Mouse (Mus musculus) heart, embryonic 14.5 days (tissue): Measurements from ENCODE around the gene 0610040J01Rik. TPM values are rescaled to one million over a fixed set of nuclear protein-coding genes. Genes with fewer than 3 reads are reported as not detected.
A peak's percentile ranks its signal among the peaks of the same experiment; 100 is the strongest.

Experiments used
- ATAC-seq: fragments of 200-750 bp; cut with Nextera tagmentation; 2 replicates; pipeline ENCODE4 v1.8.0; 2017; ENCODE audit warnings: low read depth, moderate TSS enrichment; ENCODE audit not compliant: insufficient number of reproducible peaks, insufficient read depth, low FRiP score
- H3K27ac ChIP-seq, 2 experiments: fragments of 200-500 bp in 1 of 2; fragments of 300-500 bp in 1 of 2; sonication (generic) in 1 of 2; replicated peaks in 1 of 2; 2 replicates each; pipeline ENCODE4 v1.5.1; 2012 to 2014; ENCODE audit warnings: low read depth in 2 of 2, low read length in 2 of 2, control low read depth in 1 of 2, mild to moderate bottlenecking in 1 of 2, mixed read lengths in 1 of 2; ENCODE audit not compliant: control insufficient read depth in 1 of 2, insufficient read depth in 1 of 2
- H3K27me3 ChIP-seq: fragments of 300-500 bp; sonication (generic); 2 replicates; pipeline ENCODE4 v1.6.1; 2014; ENCODE audit warnings: mild to moderate bottlenecking, low read length, control low read depth; ENCODE audit not compliant: control insufficient read depth, insufficient read depth
- H3K36me3 ChIP-seq: fragments of 300-500 bp; sonication (generic); 2 replicates; pipeline ENCODE4 v1.6.1; 2014; ENCODE audit warnings: mild to moderate bottlenecking, control low read depth, low read length, mixed read lengths; ENCODE audit not compliant: control insufficient read depth, insufficient read depth
- H3K4me1 ChIP-seq, 2 experiments: fragments of 200-500 bp in 1 of 2; fragments of 300-500 bp in 1 of 2; sonication (generic) in 1 of 2; 2 replicates each; pipeline ENCODE4 v1.6.1; 2012 to 2014; ENCODE audit warnings: low read length in 2 of 2, control low read depth in 1 of 2, mixed read lengths in 1 of 2; ENCODE audit not compliant: control insufficient read depth in 2 of 2, insufficient read depth in 2 of 2
- H3K4me2 ChIP-seq: fragments of 300-500 bp; sonication (generic); 2 replicates; pipeline ENCODE4 v1.6.1; 2014; ENCODE audit warnings: mild to moderate bottlenecking, low read length
- H3K4me3 ChIP-seq, 2 experiments: fragments of 200-500 bp in 1 of 2; fragments of 300-500 bp in 1 of 2; sonication (generic) in 1 of 2; 2 replicates each; pipeline ENCODE4 v1.5.1; 2012 to 2014; ENCODE audit warnings: low read length in 2 of 2, mild to moderate bottlenecking in 2 of 2, control low read depth in 1 of 2, low read depth in 1 of 2, moderate library complexity in 1 of 2; ENCODE audit not compliant: control insufficient read depth in 1 of 2, insufficient read depth in 1 of 2
- H3K9ac ChIP-seq: fragments of 300-500 bp; sonication (generic); 2 replicates; pipeline ENCODE4 v1.6.1; 2014; ENCODE audit warnings: mild to moderate bottlenecking, low read length
- H3K9me3 ChIP-seq: fragments of 300-500 bp; sonication (generic); 2 replicates; pipeline ENCODE4 v1.6.1; 2016; ENCODE audit warnings: low read length, control low read depth; ENCODE audit not compliant: control insufficient read depth
- WGBS: fragments of 180-500 bp; shearing (Covaris S2); extraction: QIAGEN DNeasy Blood & Tissue Kit; methylation state at CpG from one replicate; pipeline ENCODE4 v1.1.7; 2014; 5-methylcytosine and 5-hydroxymethylcytosine counted together
- polyA plus RNA-seq: library from polyadenylated mRNA; unstranded; fragments of >200 nt; fragmentation: Nextera tagmentation; extraction: Ambion mirVana; gene quantifications from 2 replicates; pipeline ENCODE4 v1.2.1, GENCODE M21; 2014

0610040J01Rik gene
- polyA plus RNA-seq, 1 experiment from 2014 or later, result 0.63 TPM

DNA sequence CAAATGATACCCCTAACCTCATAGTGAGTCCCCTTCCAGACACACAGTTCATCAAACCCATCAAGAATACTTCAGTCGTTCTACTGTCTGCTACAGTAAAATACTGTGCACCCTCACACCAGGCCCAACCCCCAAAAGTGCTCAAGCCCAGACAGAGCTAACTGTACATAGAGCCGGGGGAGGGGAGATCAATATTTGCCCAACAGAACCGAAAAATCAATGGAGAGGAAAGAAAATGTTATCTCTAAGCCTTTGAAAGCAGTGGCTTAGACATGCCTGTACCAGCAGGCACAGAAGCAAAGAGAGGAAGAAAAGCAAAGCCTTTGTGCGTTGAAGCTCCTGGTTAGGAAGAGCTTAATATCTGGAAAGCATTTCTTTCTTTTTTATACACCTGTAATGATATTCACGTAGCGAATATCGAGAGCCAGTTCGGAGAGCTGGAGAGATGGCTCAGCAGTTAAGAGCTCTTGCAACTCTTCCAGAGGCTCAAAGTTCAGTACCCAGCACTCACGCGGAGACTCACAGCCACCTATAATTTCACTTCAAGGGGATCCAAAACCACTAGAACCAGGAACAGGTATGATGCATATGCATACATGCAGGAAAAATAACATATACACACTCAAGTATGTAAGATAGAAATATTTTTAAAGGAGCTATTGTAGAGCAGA lies 23.9 kb upstream of the 0610040J01Rik start:
- Histone ChIP-seq H3K36me3 (no peaks in the 10 kb centered on the region), H3K4me3 (no peak overlapping the region), H3K9ac (no peak overlapping the region), H3K27me3 (no peaks in the 10 kb centered on the region), H3K27ac (no peak overlapping the region), H3K4me2 (no peak overlapping the region), H3K4me1 (no peaks in the 10 kb centered on the region), H3K9me3 (no peaks in the 10 kb centered on the region)
- WGBS, result 84% methylated on average over 10 of the region's 10 CpGs
- no peak for ATAC-seq

DNA sequence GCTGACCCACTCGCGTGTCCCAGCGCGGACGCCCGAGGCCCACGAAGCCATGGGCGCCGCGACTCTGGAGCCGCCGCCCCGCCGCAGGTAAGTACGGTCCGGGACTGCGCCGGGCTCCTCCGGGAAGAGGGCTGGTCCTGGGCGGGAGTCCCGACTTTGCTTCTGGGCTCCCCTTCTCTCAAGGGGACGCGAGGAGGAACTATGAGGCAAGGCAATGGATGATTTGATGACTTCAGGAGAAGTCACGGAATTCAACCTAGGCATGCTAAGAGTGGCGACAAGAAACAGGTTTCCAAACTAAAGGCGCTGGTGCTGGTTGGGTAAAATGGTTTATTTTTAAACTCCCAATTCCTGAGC lies 324 bp downstream of the 0610040J01Rik start:
- WGBS, result 2% methylated on average over 26 of the region's 26 CpGs
- no peak for ATAC-seq
- peaks cover 28% of the 10 kb centered on the region for H3K27me3 ChIP-seq
- peaks cover 4% of the 10 kb centered on the region; the same call in 1 of the 2 replicates for H3K9me3 ChIP-seq
- H3K4me2 ChIP-seq, result peak overlapping the region; percentile 98
- H3K4me1 ChIP-seq, result peaks cover 3 to 10% of the 10 kb centered on the region in 2 experiments; a peak in 3 of 4 replicates
- H3K36me3 ChIP-seq, result no peaks in the 10 kb centered on the region
- no peak overlapping the region for H3K27ac ChIP-seq
- peak overlapping the region; percentile 62 for H3K9ac ChIP-seq
- peak overlapping the region; percentile 46 to 59 for H3K4me3 ChIP-seq

DNA sequence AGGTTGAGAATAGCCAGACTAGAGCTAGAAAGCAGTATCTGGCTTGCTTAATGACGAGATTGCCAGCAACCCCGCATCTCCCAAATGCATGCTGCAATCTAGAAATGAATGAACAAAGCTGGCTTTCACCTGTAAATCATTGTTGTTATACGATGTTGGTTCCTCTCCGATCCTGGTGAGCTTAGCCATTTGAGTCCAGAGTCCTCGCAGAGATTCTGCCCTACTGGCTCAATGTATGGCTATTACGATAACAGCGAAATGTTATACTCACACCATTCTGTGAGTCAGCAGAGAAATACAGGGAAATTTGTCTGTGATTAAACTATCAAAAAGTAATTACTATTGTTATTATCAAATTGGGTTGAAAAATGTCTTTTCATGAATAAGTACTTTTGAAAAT lies 4.5 kb downstream of the 0610040J01Rik start:
- Histone ChIP-seq H3K27ac (no peak overlapping the region), H3K9ac (no peak overlapping the region), H3K27me3 (peaks cover 28% of the 10 kb centered on the region), H3K9me3 (peaks cover 2% of the 10 kb centered on the region; the same call in 1 of the 2 replicates), H3K4me1 (peaks cover 5 to 11% of the 10 kb centered on the region in 2 experiments; a peak in 3 of 4 replicates), H3K36me3 (no peaks in the 10 kb centered on the region), H3K4me3 (no peak overlapping the region), H3K4me2 (no peak overlapping the region)
- no peak for ATAC-seq
- 89% methylated on average over 7 of the region's 7 CpGs for WGBS

DNA sequence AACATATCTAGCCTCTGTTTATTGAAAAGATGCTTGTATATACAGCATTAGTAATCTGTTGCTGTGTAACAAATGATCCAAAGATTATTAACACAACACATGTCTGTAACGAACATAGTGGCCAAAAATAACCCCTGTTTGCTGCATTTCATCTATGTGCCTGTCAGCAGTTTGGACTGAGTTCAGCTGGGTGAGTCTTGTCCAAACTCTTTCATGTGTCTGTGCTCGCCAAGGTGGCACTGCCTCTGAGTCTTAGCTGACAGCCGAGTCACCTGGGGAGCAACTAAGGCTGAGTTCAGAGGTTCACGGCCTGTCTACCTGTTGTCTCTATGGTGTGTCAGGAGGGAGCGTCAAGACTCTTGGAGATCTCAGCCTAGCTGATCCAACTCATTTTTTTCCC lies 5.1 kb downstream of the 0610040J01Rik start:
- ATAC-seq, result no peak

DNA sequence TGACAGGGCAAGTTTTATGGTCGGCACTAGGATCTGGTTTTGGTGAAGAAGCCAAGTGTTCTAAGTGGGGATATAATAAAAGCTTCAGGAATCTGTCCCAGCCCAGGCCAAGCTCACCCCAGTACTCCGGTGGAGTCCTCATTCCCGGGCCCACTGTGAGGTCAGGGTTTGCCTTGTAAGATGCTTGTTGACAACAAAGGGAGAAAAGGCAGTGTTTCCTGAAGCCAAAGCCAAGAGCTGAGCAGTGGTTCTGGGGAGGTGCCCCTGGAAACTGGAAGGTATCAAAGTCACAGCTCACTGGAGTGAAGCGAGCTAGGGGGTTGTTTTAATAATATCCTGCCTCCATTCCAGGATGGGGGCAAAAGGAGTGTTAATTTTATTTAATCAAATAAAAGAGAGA lies 6.8 kb downstream of the 0610040J01Rik start:
- Histone ChIP-seq H3K9me3 (no peaks in the 10 kb centered on the region), H3K9ac (no peak overlapping the region), H3K4me2 (no peak overlapping the region), H3K36me3 (no peaks in the 10 kb centered on the region), H3K4me1 (peaks cover 8 to 10% of the 10 kb centered on the region in 2 experiments; a peak in 3 of 4 replicates), H3K27me3 (0 out of 2 replicates have a peak, but pooled peaks cover 7% of the 10 kb centered on the region), H3K4me3 (no peak overlapping the region), H3K27ac (no peak overlapping the region)
- WGBS, result 50% methylated on average over 4 of the region's 4 CpGs
- no peak for ATAC-seq

More for the DNA sequence above, 5.1 kb downstream of the 0610040J01Rik start:
- Histone ChIP-seq H3K27me3 (peaks cover 23% of the 10 kb centered on the region), H3K9ac (no peak overlapping the region), H3K9me3 (no peaks in the 10 kb centered on the region), H3K4me1 (peaks cover 8 to 15% of the 10 kb centered on the region in 2 experiments; a peak in 3 of 4 replicates), H3K4me2 (no peak overlapping the region), H3K4me3 (no peak overlapping the region), H3K36me3 (no peaks in the 10 kb centered on the region), H3K27ac (no peak overlapping the region)
- WGBS, result 39% methylated on average over 5 of the region's 5 CpGs

DNA sequence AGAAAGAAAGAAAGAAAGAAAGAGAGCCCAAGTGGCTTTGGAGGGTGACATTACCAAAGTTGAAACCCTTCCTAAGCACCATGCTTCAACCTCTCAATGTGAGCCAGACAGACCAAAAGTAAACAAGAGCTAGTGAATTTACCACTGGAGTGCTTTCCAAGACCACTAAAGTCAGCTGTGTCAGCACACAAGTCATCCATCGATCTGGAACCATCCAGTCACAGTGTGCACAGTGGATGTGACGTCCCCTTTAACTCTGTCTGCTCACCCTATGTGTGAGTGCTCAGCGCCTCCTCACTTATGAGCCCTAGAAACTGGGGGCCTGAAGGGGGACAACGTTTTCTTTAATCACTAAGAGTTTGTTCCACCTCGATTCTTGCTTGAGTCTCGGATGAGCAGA lies 7.4 kb downstream of the 0610040J01Rik start:
- H3K4me2 ChIP-seq, result no peak overlapping the region
- no peak overlapping the region for H3K4me3 ChIP-seq
- peaks cover 8 to 10% of the 10 kb centered on the region in 2 experiments; a peak in 3 of 4 replicates for H3K4me1 ChIP-seq
- 80% methylated on average over 6 of the region's 6 CpGs for WGBS
- no peaks in the 10 kb centered on the region for H3K9me3 ChIP-seq
- 0 out of 2 replicates have a peak, but pooled peaks cover 3% of the 10 kb centered on the region for H3K27me3 ChIP-seq
- H3K27ac ChIP-seq, result no peak overlapping the region
- H3K9ac ChIP-seq, result no peak overlapping the region
- no peak for ATAC-seq
- no peaks in the 10 kb centered on the region for H3K36me3 ChIP-seq

DNA sequence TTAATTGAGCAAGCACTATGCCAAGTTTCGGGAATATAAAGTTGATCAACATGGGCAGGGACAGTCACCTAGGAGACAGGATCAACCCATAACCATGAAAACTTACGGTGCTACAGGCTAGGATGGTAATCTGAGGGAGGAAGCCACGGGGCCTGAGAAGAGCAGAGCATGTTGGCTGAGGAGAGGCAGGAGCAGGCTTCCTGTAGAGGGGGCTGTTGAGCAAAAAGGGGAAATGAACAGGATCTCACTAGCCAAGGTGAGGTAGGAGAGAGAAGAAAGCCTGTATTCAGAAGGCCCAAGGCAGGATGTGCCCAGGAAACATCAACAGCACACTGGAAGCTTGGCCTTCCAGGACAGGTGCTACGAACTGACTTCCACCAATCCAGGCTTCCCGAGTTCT lies 9.0 kb downstream of the 0610040J01Rik start:
- H3K4me1 ChIP-seq, result peaks cover 8 to 10% of the 10 kb centered on the region in 2 experiments; a peak in 3 of 4 replicates
- H3K9me3 ChIP-seq, result no peaks in the 10 kb centered on the region
- no peak overlapping the region for H3K27ac ChIP-seq
- no peak for ATAC-seq
- H3K9ac ChIP-seq, result no peak overlapping the region
- WGBS, result 88% methylated on average over 5 of the region's 5 CpGs
- no peaks in the 10 kb centered on the region for H3K27me3 ChIP-seq
- H3K4me3 ChIP-seq, result no peak overlapping the region
- no peaks in the 10 kb centered on the region for H3K36me3 ChIP-seq
- no peak overlapping the region for H3K4me2 ChIP-seq

DNA sequence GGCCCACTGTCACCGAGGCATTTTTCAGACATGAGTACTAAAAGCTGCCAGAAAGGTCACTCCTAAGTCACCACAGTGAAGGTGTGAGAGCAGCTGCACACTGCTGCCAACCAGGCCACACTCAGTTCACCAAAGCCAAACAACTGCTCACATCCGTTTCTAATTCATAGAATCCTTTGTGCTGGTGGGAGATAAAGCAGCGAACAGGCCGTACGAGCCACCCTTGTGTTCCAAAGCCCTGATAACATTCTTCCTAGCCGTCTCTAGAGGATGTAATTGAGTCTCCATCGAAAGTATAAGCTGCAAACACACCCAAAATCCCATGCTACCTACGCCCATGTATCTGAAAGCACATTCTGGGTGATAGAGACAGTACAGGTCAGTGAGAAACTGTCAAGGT lies 9.7 kb downstream of the 0610040J01Rik start:
- no peak overlapping the region for H3K4me2 ChIP-seq
- H3K4me1 ChIP-seq, result peaks cover 8 to 10% of the 10 kb centered on the region in 2 experiments; a peak in 3 of 4 replicates
- H3K9ac ChIP-seq, result no peak overlapping the region
- 20% methylated on average over 8 of the region's 8 CpGs for WGBS
- H3K4me3 ChIP-seq, result no peak overlapping the region
- H3K9me3 ChIP-seq, result no peaks in the 10 kb centered on the region
- ATAC-seq, result no peak
- H3K27ac ChIP-seq, result no peak overlapping the region
- no peaks in the 10 kb centered on the region for H3K36me3 ChIP-seq
- no peaks in the 10 kb centered on the region for H3K27me3 ChIP-seq
